Mouse (Mus musculus) cerebellum, adult 9-11 months (tissue): ENCODE measurements around the gene Fgf11.

Experiments
- DNase-seq: peaks from one replicate; pipeline ENCODE4 v3.0.0; 2022

Gene Fgf11

GRCm38 (mm10) chr11:69815155-69815554 is 13.5 kb upstream of the Fgf11 start, which contains the start of gene Gm39566:
Gm39566 (minus strand) TSS chr11:69815298.
- DNase-seq: no peak

GRCm38 (mm10) chr11:69810280-69810679 is 8.6 kb upstream of the Fgf11 start:
- no peak for DNase-seq

GRCm38 (mm10) chr11:69807641-69808040 is 6.0 kb upstream of the Fgf11 start:
- DNase-seq: no peak

- no peak for DNase-seq
These were observed 4.7 kb upstream of the Fgf11 start for GRCm38 (mm10) chr11:69806378-69806777.

GRCm38 (mm10) chr11:69804972-69805909 is 3.6 kb upstream of the Fgf11 start, which contains the start of gene Tmem102:
Tmem102 (minus strand) TSS chr11:69805624.
- no peak for DNase-seq

- no peak for DNase-seq
These were observed 2.9 kb upstream of the Fgf11 start for GRCm38 (mm10) chr11:69804652-69804940.

- no peak for DNase-seq
These were observed 2.4 kb upstream of the Fgf11 start for GRCm38 (mm10) chr11:69803786-69804651.

GRCm38 (mm10) chr11:69803328-69803727 is 1.7 kb upstream of the Fgf11 start:
- no peak for DNase-seq

- DNase-seq: peak; percentile 65
These were observed 1.0 kb upstream of the Fgf11 start for GRCm38 (mm10) chr11:69802648-69803105.

GRCm38 (mm10) chr11:69800392-69801197 is 1.1 kb downstream of the Fgf11 start:
- peak; percentile 54 for DNase-seq

GRCm38 (mm10) chr11:69800138-69800391 is 1.6 kb downstream of the Fgf11 start:
- DNase-seq: no peak

GRCm38 (mm10) chr11:69799394-69800137 is 2.1 kb downstream of the Fgf11 start:
- no peak for DNase-seq

GRCm38 (mm10) chr11:69797924-69798323 is 3.7 kb downstream of the Fgf11 start:
- no peak for DNase-seq

GRCm38 (mm10) chr11:69795983-69796435 is 5.6 kb downstream of the Fgf11 start:
- DNase-seq: peak; percentile 52

- peak; percentile 95 for DNase-seq
These were observed 6.3 kb downstream of the Fgf11 start, which contains the start of gene Chrnb1 for GRCm38 (mm10) chr11:69795168-69795982. Chrnb1 (minus strand) TSS chr11:69795943.

- DNase-seq: no peak
These were observed 8.2 kb downstream of the Fgf11 start for GRCm38 (mm10) chr11:69793429-69793828.

GRCm38 (mm10) chr11:69791420-69791819 is 10.2 kb downstream of the Fgf11 start:
- no peak for DNase-seq

- no peak for DNase-seq
These were observed 12.2 kb downstream of the Fgf11 start for GRCm38 (mm10) chr11:69789431-69789830.

GRCm38 (mm10) chr11:69787306-69787705 is 14.4 kb downstream of the Fgf11 start:
- no peak for DNase-seq

GRCm38 (mm10) chr11:69784793-69785272 is 16.8 kb downstream of the Fgf11 start:
- no peak for DNase-seq

- no peak for DNase-seq
These were observed 19.8 kb downstream of the Fgf11 start for GRCm38 (mm10) chr11:69781828-69782227.
